Mouse (Mus musculus) kidney, embryonic 14.5 days (tissue): Measurements from ENCODE around the gene Crls1. TPM values are rescaled to one million over a fixed set of nuclear protein-coding genes. Genes with fewer than 3 reads are reported as not detected.

Experiments used
- ATAC-seq: fragments of 200-750 bp; cut with Nextera tagmentation; 2 replicates; pipeline ENCODE4 v1.8.0; 2017; ENCODE audit warnings: moderate number of reproducible peaks, mild to moderate bottlenecking, moderate TSS enrichment, moderate library complexity; ENCODE audit not compliant: low FRiP score, low TSS enrichment
- H3K27ac ChIP-seq: fragments of 300-500 bp; sonication (generic); 2 replicates; pipeline ENCODE4 v1.5.1; 2014; ENCODE audit warnings: low read depth, mild to moderate bottlenecking, low read length, moderate library complexity, mixed read lengths
- H3K27me3 ChIP-seq: fragments of 300-500 bp; sonication (generic); 2 replicates; pipeline ENCODE4 v1.6.1; 2014; ENCODE audit warnings: mild to moderate bottlenecking, low read length; ENCODE audit not compliant: control insufficient read depth, insufficient read depth
- H3K36me3 ChIP-seq: fragments of 300-500 bp; sonication (generic); 2 replicates; pipeline ENCODE4 v1.6.1; 2014; ENCODE audit warnings: low read length, mixed read lengths; ENCODE audit not compliant: control insufficient read depth, insufficient read depth
- H3K4me1 ChIP-seq: fragments of 300-500 bp; sonication (generic); 2 replicates; pipeline ENCODE4 v1.6.1; 2014; ENCODE audit warnings: low read length, mixed read lengths; ENCODE audit not compliant: control insufficient read depth, insufficient read depth
- H3K4me2 ChIP-seq: fragments of 300-500 bp; sonication (generic); replicated peaks from 2 replicates; pipeline ENCODE4 v1.6.1; 2014; ENCODE audit warnings: low read depth, mild to moderate bottlenecking, low read length
- H3K4me3 ChIP-seq: fragments of 300-500 bp; sonication (generic); 2 replicates; pipeline ENCODE4 v1.5.1; 2014; ENCODE audit warnings: mild to moderate bottlenecking, low read length
- H3K9ac ChIP-seq: fragments of 300-500 bp; sonication (generic); 2 replicates; pipeline ENCODE4 v1.6.1; 2014; ENCODE audit warnings: low read depth, mild to moderate bottlenecking, low read length, moderate library complexity
- H3K9me3 ChIP-seq: fragments of 300-500 bp; sonication (generic); 2 replicates; pipeline ENCODE4 v1.6.1; 2016; ENCODE audit warnings: low read length; ENCODE audit not compliant: control insufficient read depth
- WGBS: fragments of 180-500 bp; shearing (Covaris S2); extraction: QIAGEN DNeasy Blood & Tissue Kit; methylation state at CpG from one replicate; pipeline ENCODE4 v1.1.7; 2014; 5-methylcytosine and 5-hydroxymethylcytosine counted together
- polyA plus RNA-seq: library from polyadenylated mRNA; unstranded; fragments of >200 nt; fragmentation: Nextera tagmentation; extraction: Ambion mirVana; gene quantifications from 2 replicates; pipeline ENCODE4 v1.2.1, GENCODE M21; 2014

Crls1 gene
- polyA plus RNA-seq, 1 experiment from 2014 or later, result 16.4 TPM

DNA sequence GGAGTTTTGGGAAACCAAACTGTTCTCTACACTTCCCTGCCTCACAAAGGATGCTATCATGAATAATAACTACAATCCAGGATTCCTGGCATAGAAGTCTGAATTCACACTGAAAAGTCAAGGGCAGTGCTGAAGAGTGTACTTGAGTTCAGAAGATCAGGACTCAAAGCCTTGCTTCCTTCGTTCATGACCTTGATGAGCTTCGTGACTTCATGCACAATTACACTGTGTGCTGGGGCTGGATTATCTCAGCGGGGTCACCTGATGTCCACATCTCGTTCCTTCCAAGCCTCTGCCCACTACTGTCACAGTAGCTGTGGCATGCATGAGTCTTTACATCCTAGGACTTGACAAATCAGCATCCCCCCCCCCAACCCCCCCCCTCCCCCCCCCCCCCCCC, 55.2 kb downstream of the Crls1 start:
- Histone ChIP-seq H3K4me3 (no peak overlapping the region), H3K4me2 (no peak overlapping the region), H3K9me3 (no peaks in the 10 kb centered on the region), H3K27me3 (no peaks in the 10 kb centered on the region), H3K27ac (no peak overlapping the region), H3K4me1 (no peaks in the 10 kb centered on the region), H3K9ac (no peak overlapping the region), H3K36me3 (no peaks in the 10 kb centered on the region)
- no peak for ATAC-seq
- 77% methylated on average over 4 of the region's 4 CpGs for WGBS

DNA sequence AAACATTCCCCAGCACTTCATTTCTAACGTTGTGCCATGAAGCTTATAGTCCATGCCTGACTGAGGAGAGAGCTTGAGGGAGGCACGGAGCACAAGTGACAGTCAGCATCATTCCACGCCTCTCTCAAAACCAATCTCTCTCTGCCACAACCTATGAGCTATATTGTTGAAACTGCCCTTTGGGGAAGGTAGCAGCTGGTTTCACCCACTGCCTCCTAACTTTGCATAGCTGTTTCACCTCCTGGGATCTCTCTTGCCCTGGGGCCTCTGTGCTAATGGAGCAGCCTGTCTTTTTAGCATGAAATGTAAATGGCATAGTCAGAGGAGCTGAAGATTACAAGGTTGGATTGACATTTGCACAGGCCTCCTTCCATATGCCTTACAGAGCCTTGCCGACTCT, 55.6 kb downstream of the Crls1 start:
- Histone ChIP-seq H3K9me3 (no peaks in the 10 kb centered on the region), H3K4me3 (no peak overlapping the region), H3K36me3 (no peaks in the 10 kb centered on the region), H3K4me1 (no peaks in the 10 kb centered on the region), H3K4me2 (no peak overlapping the region), H3K27me3 (no peaks in the 10 kb centered on the region), H3K9ac (no peak overlapping the region), H3K27ac (no peak overlapping the region)
- ATAC-seq, result no peak
- 81% methylated on average over 3 of the region's 4 CpGs for WGBS

DNA sequence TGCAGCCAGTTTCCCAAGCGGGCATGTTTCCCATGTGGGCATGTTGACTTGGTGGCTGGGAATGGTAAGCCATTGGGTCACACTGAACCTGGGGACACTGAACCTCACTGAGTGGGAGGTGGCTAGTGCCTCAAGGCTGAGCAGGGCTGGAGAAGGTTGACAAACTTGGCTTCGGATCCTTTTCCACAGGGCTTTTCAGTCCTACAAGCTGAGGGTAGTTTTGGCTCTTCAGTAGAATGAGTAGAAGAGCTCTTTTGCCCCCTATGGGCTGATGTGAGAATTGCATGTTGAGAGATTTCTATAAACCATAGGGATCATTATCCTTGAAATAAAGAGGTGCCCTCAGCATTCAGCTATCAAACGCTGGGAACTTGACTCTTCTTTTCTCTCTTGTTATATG, 57.0 kb downstream of the Crls1 start:
- Histone ChIP-seq H3K36me3 (no peaks in the 10 kb centered on the region), H3K4me2 (no peak overlapping the region), H3K9me3 (no peaks in the 10 kb centered on the region), H3K4me1 (no peaks in the 10 kb centered on the region), H3K27me3 (no peaks in the 10 kb centered on the region), H3K27ac (no peak overlapping the region), H3K4me3 (no peak overlapping the region), H3K9ac (no peak overlapping the region)
- WGBS, result 33% methylated on average over 3 of the region's 3 CpGs
- peak; percentile 85 for ATAC-seq

DNA sequence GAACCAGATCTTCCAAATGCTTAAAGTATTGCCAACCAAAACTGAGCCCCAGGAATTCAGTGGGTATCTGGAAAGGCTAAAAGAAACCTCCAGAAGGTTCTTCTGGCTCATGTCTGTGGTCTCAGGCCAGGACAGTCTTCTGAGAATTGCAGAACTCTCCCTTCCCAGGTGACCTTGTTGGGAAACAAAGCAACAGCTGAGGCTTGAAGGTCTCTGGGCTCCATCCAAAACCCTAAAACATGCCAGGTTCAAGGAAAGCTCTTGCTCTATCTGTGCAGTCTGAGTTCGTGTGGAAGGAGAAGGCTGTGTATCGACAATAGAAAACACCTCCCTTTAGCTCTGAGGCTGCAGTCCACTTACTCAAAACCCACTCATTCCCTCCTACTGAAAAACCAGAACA, 58.5 kb downstream of the Crls1 start:
- H3K27me3 ChIP-seq, result no peaks in the 10 kb centered on the region
- no peak for ATAC-seq
- no peaks in the 10 kb centered on the region for H3K4me1 ChIP-seq
- H3K27ac ChIP-seq, result no peak overlapping the region
- 75% methylated on average over 2 of the region's 2 CpGs for WGBS
- H3K4me3 ChIP-seq, result no peak overlapping the region
- no peak overlapping the region for H3K9ac ChIP-seq
- no peak overlapping the region for H3K4me2 ChIP-seq
- H3K36me3 ChIP-seq, result no peaks in the 10 kb centered on the region
- H3K9me3 ChIP-seq, result no peaks in the 10 kb centered on the region

GRCm38 (mm10) chr2:132906763-132907162, 60.3 kb downstream of the Crls1 start:
- no peaks in the 10 kb centered on the region for H3K9me3 ChIP-seq
- ATAC-seq, result no peak
- H3K36me3 ChIP-seq, result no peaks in the 10 kb centered on the region
- H3K4me1 ChIP-seq, result no peaks in the 10 kb centered on the region
- no peak overlapping the region for H3K9ac ChIP-seq
- no peak overlapping the region for H3K27ac ChIP-seq
- no peak overlapping the region for H3K4me2 ChIP-seq
- no peak overlapping the region for H3K4me3 ChIP-seq
- WGBS, result 38% methylated on average over 8 of the region's 8 CpGs
- no peaks in the 10 kb centered on the region for H3K27me3 ChIP-seq

GRCm38 (mm10) chr2:132914785-132915184, 68.3 kb downstream of the Crls1 start:
- H3K27me3 ChIP-seq, result no peaks in the 10 kb centered on the region
- no peaks in the 10 kb centered on the region for H3K36me3 ChIP-seq
- H3K4me1 ChIP-seq, result no peaks in the 10 kb centered on the region
- H3K27ac ChIP-seq, result no peak overlapping the region
- 76% methylated on average over 1 of the region's 1 CpGs for WGBS
- H3K9me3 ChIP-seq, result no peaks in the 10 kb centered on the region
- no peak overlapping the region for H3K4me2 ChIP-seq
- no peak overlapping the region for H3K9ac ChIP-seq
- H3K4me3 ChIP-seq, result no peak overlapping the region
- ATAC-seq, result no peak

Other genes starting within 250 kb of the Crls1 start
- gene Shld1, start 159.7 kb upstream of the Crls1 start, polyA plus RNA-seq, result 17.3 and 18.2 TPM in 2 replicates
- 0.13 and 0.32 TPM in 2 replicates for gene Chgb, start 65.4 kb upstream of the Crls1 start, polyA plus RNA-seq
- gene Trmt6, start 30.6 kb upstream of the Crls1 start, polyA plus RNA-seq, result 37.1 and 37.2 TPM in 2 replicates
- 15.5 and 21.4 TPM in 2 replicates for gene Mcm8, start 30.5 kb upstream of the Crls1 start, polyA plus RNA-seq
- 0.47 and 0.55 TPM in 2 replicates for gene Lrrn4, start 34.2 kb downstream of the Crls1 start, polyA plus RNA-seq
- gene Fermt1, start 99.2 kb downstream of the Crls1 start, polyA plus RNA-seq, result 12.4 and 15.9 TPM in 2 replicates